22 mouse cellular contexts compared by ENCODE assay signal in genomic region chr11:94285886-94286574, GRCm38 (mm10). TPM values are rescaled to one million over a fixed set of nuclear protein-coding genes. Genes with fewer than 3 reads are reported as not detected.
A peak's percentile ranks its signal among the peaks of the same experiment; 100 is the strongest.
DNase-seq lines count a peak whose midpoint lies in the region; ATAC-seq and TF ChIP-seq lines count a peak whose summit lies in the region.
"Had no signal": no experiment of that assay in that cellular context is flagged by ENCODE, and none has a peak within 500 bp of the region (broad histone marks: within the 10 kb centered on the region; RNA-seq: fewer than 3 reads in every experiment).

No protein-coding gene starts in this region.

- H3K4me1 ChIP-seq in embryonic facial prominence, embryonic 13.5 days, result no peaks in the 10 kb centered on the region
- no peaks in the 10 kb centered on the region; the same call in 1 of the 2 replicates for H3K4me1 ChIP-seq in embryonic facial prominence, embryonic 10.5 days
- H3K4me1 ChIP-seq: limb, embryonic 12.5 days; midbrain, embryonic 13.5 days had no signal

- H3K27ac ChIP-seq in embryonic facial prominence, embryonic 13.5 days, result 0 out of 2 replicates have a peak overlapping the region, but pooled peaks have one; percentile 33
- H3K27ac ChIP-seq in embryonic facial prominence, embryonic 10.5 days (replicated peaks), result no peak overlapping the region
- H3K27ac ChIP-seq in layer of hippocampus, adult 2 months, result 0 out of 2 replicates have a peak overlapping the region, but pooled peaks have one; percentile 16
- H3K27ac ChIP-seq: forebrain, embryonic 13.5 days; heart, embryonic 15.5 days; limb, embryonic 12.5 days; midbrain, embryonic 13.5 days had no signal

- no peak overlapping the region for H3K4me2 ChIP-seq in embryonic facial prominence, embryonic 13.5 days
- H3K4me2 ChIP-seq: forebrain, embryonic 13.5 days; heart, embryonic 15.5 days; limb, embryonic 12.5 days; midbrain, embryonic 13.5 days had no signal

- H3K9ac ChIP-seq in embryonic facial prominence, embryonic 13.5 days, result no peak overlapping the region
- H3K9ac ChIP-seq: forebrain, embryonic 13.5 days; heart, embryonic 15.5 days; limb, embryonic 12.5 days; liver, postnatal 0 days; midbrain, embryonic 13.5 days had no signal

- H3K9me3 ChIP-seq in embryonic facial prominence, embryonic 13.5 days, result no peaks in the 10 kb centered on the region
- H3K9me3 ChIP-seq in embryonic facial prominence, embryonic 10.5 days, result no peaks in the 10 kb centered on the region
- H3K9me3 ChIP-seq: forebrain, embryonic 13.5 days; heart, embryonic 15.5 days; limb, embryonic 12.5 days; midbrain, embryonic 13.5 days had no signal

- 87% methylated on average over 11 of the region's 11 CpGs for WGBS in embryonic facial prominence, embryonic 13.5 days
- WGBS in embryonic facial prominence, embryonic 10.5 days, result 94% methylated on average over 11 of the region's 11 CpGs

- ATAC-seq in embryonic facial prominence, embryonic 13.5 days (ENCODE audit: insufficient number of reproducible peaks, insufficient read depth, low FRiP score, low TSS enrichment, low read depth), result no peak
- ATAC-seq: forebrain, embryonic 13.5 days; liver, postnatal 0 days; midbrain, embryonic 13.5 days had no signal

- TF ChIP-seq CTCF in layer of hippocampus, adult 2 months (conservative IDR thresholded peaks at IDR 0.05), result no peak

- no peak overlapping the region for H3K4me3 ChIP-seq in embryonic facial prominence, embryonic 13.5 days
- H3K4me3 ChIP-seq in embryonic facial prominence, embryonic 10.5 days, result no peak overlapping the region
- H3K4me3 ChIP-seq in layer of hippocampus, adult 2 months, result no peak overlapping the region
- H3K4me3 ChIP-seq: forebrain, embryonic 13.5 days; heart, embryonic 15.5 days; limb, embryonic 12.5 days; midbrain, embryonic 13.5 days had no signal

- DNase-seq in embryonic facial prominence, embryonic 10.5 days (ENCODE audit: low spot score), result no peak
- DNase-seq in layer of hippocampus, adult 2 months (ENCODE audit: low spot score in 2 of 2), result no peak
- no peak for DNase-seq in layer of hippocampus, adult 11-12 months (ENCODE audit: low spot score)
- DNase-seq in lung, adult 18-20 months, result peak; percentile 76 to 84
- peak; percentile 83 for DNase-seq in lung, postnatal 25 days (ENCODE audit: low spot score)
- DNase-seq in embryo, embryonic 10 days (ENCODE audit: low spot score), result no peak
- DNase-seq in testis, postnatal 14 days (ENCODE audit: low spot score), result no peak
- DNase-seq: adrenal gland, postnatal 25 days; cerebellum, postnatal 10 days; embryo, embryonic 11 days; heart, adult 18-20 months; layer of hippocampus, adult 9-11 months; liver, postnatal 0 days; right cerebral cortex, adult 18-20 months had no signal

- H3K36me3 ChIP-seq in embryonic facial prominence, embryonic 13.5 days, result peaks cover 74% of the 10 kb centered on the region
- H3K36me3 ChIP-seq in embryonic facial prominence, embryonic 10.5 days (replicated peaks), result peaks cover 86% of the 10 kb centered on the region

- H3K27me3 ChIP-seq in embryonic facial prominence, embryonic 13.5 days, result no peaks in the 10 kb centered on the region
- no peaks in the 10 kb centered on the region for H3K27me3 ChIP-seq in embryonic facial prominence, embryonic 10.5 days (replicated peaks; ENCODE audit: low read depth, poor library complexity, severe bottlenecking)
- H3K27me3 ChIP-seq: CH12.LX; forebrain, embryonic 13.5 days; heart, embryonic 15.5 days; limb, embryonic 12.5 days; midbrain, embryonic 13.5 days had no signal

RNA-seq across cellular contexts. Expression of gene Gm21885, which starts 4.4 kb away (rescaled TPM):
- 0.37 TPM in 1 of 2 replicates, not detected in the other for polyA plus RNA-seq in embryonic facial prominence, embryonic 13.5 days (2015; fragmentation: Nextera tagmentation; extraction: Ambion mirVana)
- 0.39 TPM in 1 of 2 replicates, not detected in the other for polyA plus RNA-seq in embryonic facial prominence, embryonic 10.5 days (2016; fragmentation: Nextera tagmentation; extraction: Ambion mirVana)
- total RNA-seq in layer of hippocampus, adult 2 months (2021), result not detected
- total RNA-seq: adrenal gland, postnatal 25 days; left cerebral cortex, adult 8-10 months had no signal
- polyA plus RNA-seq: forebrain, embryonic 13.5 days; heart, embryonic 15.5 days; kidney, embryonic 16.5 days; limb, embryonic 12.5 days; midbrain, embryonic 13.5 days had no signal

RNA-seq across cellular contexts. Expression of gene Luc7l3, which starts 35.8 kb away (rescaled TPM):
- 160 and 162 TPM in 2 replicates for polyA plus RNA-seq in embryonic facial prominence, embryonic 13.5 days (2015; fragmentation: Nextera tagmentation; extraction: Ambion mirVana)
- 104 and 117 TPM in 2 replicates for polyA plus RNA-seq in embryonic facial prominence, embryonic 10.5 days (2016; fragmentation: Nextera tagmentation; extraction: Ambion mirVana)
- total RNA-seq in layer of hippocampus, adult 2 months (2021), result 100 to 1,000 TPM; 115 to 132 TPM

RNA-seq across cellular contexts. Expression of gene Wfikkn2, which starts 40.2 kb away (rescaled TPM):
- polyA plus RNA-seq in embryonic facial prominence, embryonic 13.5 days (2015; fragmentation: Nextera tagmentation; extraction: Ambion mirVana), result 9.3 and 9.8 TPM in 2 replicates
- 1.1 and 2.4 TPM in 2 replicates for polyA plus RNA-seq in embryonic facial prominence, embryonic 10.5 days (2016; fragmentation: Nextera tagmentation; extraction: Ambion mirVana)
- total RNA-seq in layer of hippocampus, adult 2 months (2021), result under 1 TPM; 0.49 to 0.72 TPM

RNA-seq across cellular contexts. Expression of gene Ankrd40, which starts 41.8 kb away (rescaled TPM):
- 16.6 and 17.1 TPM in 2 replicates for polyA plus RNA-seq in embryonic facial prominence, embryonic 13.5 days (2015; fragmentation: Nextera tagmentation; extraction: Ambion mirVana)
- 14.8 and 15.3 TPM in 2 replicates for polyA plus RNA-seq in embryonic facial prominence, embryonic 10.5 days (2016; fragmentation: Nextera tagmentation; extraction: Ambion mirVana)
- 100 to 1,000 TPM; 113 to 119 TPM for total RNA-seq in layer of hippocampus, adult 2 months (2021)

Comparison
In these comparisons a context has a peak if more than half of its experiments do, and no peak if none do; other contexts are left out.
1. DNase-seq: peak in lung, adult 18-20 months (2 of 2) and lung, postnatal 25 days (single experiment); none in embryonic facial prominence, embryonic 10.5 days (single experiment), layer of hippocampus, adult 2 months (0 of 2), layer of hippocampus, adult 11-12 months (single experiment), embryo, embryonic 10 days (single experiment) and testis, postnatal 14 days (single experiment).